Mouse (Mus musculus) ES-E14 (cell line): ENCODE results near the gene Prpf31. TPM values are rescaled to one million over a fixed set of nuclear protein-coding genes. Genes with fewer than 3 reads are reported as not detected.

Experiments used
- DNase-seq: peaks from one replicate; pipeline ENCODE4 v3.0.0-alpha.2; 2013; ENCODE audit warnings: low read depth, low spot score
- H3K27ac ChIP-seq: 2 replicates; pipeline ENCODE4 v1.5.1; 2012; ENCODE audit warnings: low read depth, mild to moderate bottlenecking, low read length, moderate library complexity, mixed read lengths; ENCODE audit not compliant: poor library complexity, insufficient read depth, severe bottlenecking
- H3K36me3 ChIP-seq: 2 replicates; pipeline ENCODE4 v1.6.1; 2012; ENCODE audit warnings: mild to moderate bottlenecking, low read length, moderate library complexity, mixed read lengths; ENCODE audit not compliant: control insufficient read depth, poor library complexity, insufficient read depth, severe bottlenecking
- H3K4me1 ChIP-seq, 2 experiments: fragments of 150-350 bp in 1 of 2; sonication (generic) in 1 of 2; 2 replicates each; pipeline ENCODE4 v1.6.1; 2012; ENCODE audit warnings: low read length in 2 of 2, mild to moderate bottlenecking in 1 of 2, mixed read lengths in 1 of 2; ENCODE audit not compliant: control insufficient read depth in 2 of 2, insufficient read depth in 2 of 2, poor library complexity in 1 of 2
- H3K4me3 ChIP-seq, 2 experiments: fragments of 150-350 bp in 1 of 2; sonication (generic) in 1 of 2; 2 replicates each; pipeline ENCODE4 v1.5.1; 2012; ENCODE audit warnings: low read length in 2 of 2, low read depth in 1 of 2, mild to moderate bottlenecking in 1 of 2, mixed read lengths in 1 of 2; ENCODE audit not compliant: insufficient read depth in 1 of 2, poor library complexity in 1 of 2, severe bottlenecking in 1 of 2
- H3K9ac ChIP-seq: 2 replicates; pipeline ENCODE4 v1.6.1; 2012; ENCODE audit warnings: low read depth, mild to moderate bottlenecking, low read length, mixed read lengths; ENCODE audit not compliant: poor library complexity, insufficient read depth, severe bottlenecking
- H3K9me3 ChIP-seq: fragments of 150-350 bp; sonication (generic); 2 replicates; pipeline ENCODE4 v1.6.1; 2012; ENCODE audit warnings: low read depth, mild to moderate bottlenecking, low read length; ENCODE audit not compliant: control insufficient read depth, insufficient read depth
- CHD2 ChIP-seq: IDR thresholded peaks from 2 replicates; pipeline ENCODE4 v1.6.1; 2014; ENCODE audit warnings: mild to moderate bottlenecking, low read depth, low read length, inconsistent platforms
- HCFC1 ChIP-seq: IDR thresholded peaks from 2 replicates; pipeline ENCODE4 v1.6.1; 2012; ENCODE audit warnings: low read length, inconsistent platforms, borderline replicate concordance; ENCODE audit not compliant: insufficient read depth
- MAFK ChIP-seq: IDR thresholded peaks from 2 replicates; pipeline ENCODE4 v1.6.1; 2014; ENCODE audit warnings: mild to moderate bottlenecking, low read depth, low read length, inconsistent platforms; ENCODE audit not compliant: insufficient read depth
- ZC3H11A ChIP-seq: IDR thresholded peaks from 2 replicates; pipeline ENCODE4 v1.6.1; 2012; ENCODE audit warnings: low read depth, mild to moderate bottlenecking, inconsistent platforms, low read length, borderline replicate concordance
- ZNF384 ChIP-seq: IDR thresholded peaks from 2 replicates; pipeline ENCODE4 v1.6.1; 2012; ENCODE audit warnings: low read depth, low read length, inconsistent platforms
- in situ Hi-C, 2 experiments: fragments of 600-800 bp; cut with MboI; formaldehyde crosslinking; loops; one replicate each; pipeline ENCODE4 v1.15.1; 2025; ENCODE audit warnings: low sequenced_read_pairs in 2 of 2, inconsistent platforms in 1 of 2; ENCODE audit not compliant: unreplicated experiment in 2 of 2
- total RNA-seq: library from RNA; depleted of rRNA; stranded (reverse); fragments of 300-350 nt; gene quantifications from 2 replicates; pipeline ENCODE4 v1.2.3, GENCODE M21; 2012

Gene Prpf31
- total RNA-seq, 1 experiment: 137 TPM

GRCm38 (mm10) chr7:3664524-3665214, 34.9 kb downstream of the Prpf31 start:
- Histone ChIP-seq H3K4me3 (peak overlapping the region; percentile 78 to 81), H3K27ac (no peak overlapping the region), H3K36me3 (peaks cover 24% of the 10 kb centered on the region), H3K9ac (peak overlapping the region; percentile 80), H3K4me1 (peaks cover 0 to 4% of the 10 kb centered on the region in 2 experiments; a peak in 2 of 4 replicates), H3K9me3 (no peaks in the 10 kb centered on the region)
- TF ChIP-seq MAFK (no peak), ZNF384 (peak; percentile 64)
- in situ Hi-C loops: no loop called here
- no peak for DNase-seq

GRCm38 (mm10) chr7:3665215-3666114, 35.7 kb downstream of the Prpf31 start, which contains the start of gene Leng1:
TSS of gene Leng1 (minus strand) at chr7:3665840.
- Histone ChIP-seq H3K4me3 (peak within 1 kb of the TSS; percentile 78 to 81), H3K9ac (peak within 1 kb of the TSS; percentile 80), H3K36me3 (peaks cover 18% of the 10 kb centered on the region), H3K4me1 (peaks cover 0 to 4% of the 10 kb centered on the region in 2 experiments; a peak in 2 of 4 replicates), H3K9me3 (no peaks in the 10 kb centered on the region), H3K27ac (no peak within 1 kb of the TSS)
- in situ Hi-C loops: no loop called here
- peak; percentile 98 for DNase-seq
- no peak for TF ChIP-seq ZC3H11A
- no peak for TF ChIP-seq MAFK
- TF ChIP-seq HCFC1: no peak
- peak; percentile 89 for TF ChIP-seq CHD2
- no peak for TF ChIP-seq ZNF384

GRCm38 (mm10) chr7:3666921-3667391, 37.2 kb downstream of the Prpf31 start:
- in situ Hi-C loops: no loop called here
- Histone ChIP-seq H3K9me3 (no peaks in the 10 kb centered on the region), H3K36me3 (peaks cover 6% of the 10 kb centered on the region; the same call in 1 of the 2 replicates), H3K27ac (0 out of 2 replicates have a peak overlapping the region, but pooled peaks have one; percentile 22), H3K4me1 (peaks cover 0 to 4% of the 10 kb centered on the region in 2 experiments; a peak in 2 of 4 replicates), H3K4me3 (peak overlapping the region; percentile 52 to 56), H3K9ac (peak overlapping the region; percentile 51; the same call in 1 of the 2 replicates)
- no peak for TF ChIP-seq MAFK
- no peak for TF ChIP-seq ZC3H11A
- TF ChIP-seq ZNF384: no peak
- TF ChIP-seq CHD2: no peak
- no peak for TF ChIP-seq HCFC1
- peak; percentile 45 for DNase-seq

GRCm38 (mm10) chr7:3674507-3675227, 44.9 kb downstream of the Prpf31 start:
- in situ Hi-C loops: no loop called here
- H3K9ac ChIP-seq: no peak overlapping the region
- no peaks in the 10 kb centered on the region for H3K9me3 ChIP-seq
- no peak overlapping the region for H3K27ac ChIP-seq
- TF ChIP-seq ZNF384 (no peak), MAFK (no peak), ZC3H11A (0 out of 2 replicates have a peak, but pooled peaks have one; percentile 34), HCFC1 (no peak)
- peaks cover 3% of the 10 kb centered on the region; the same call in 1 of the 2 replicates for H3K36me3 ChIP-seq
- H3K4me3 ChIP-seq: no peak overlapping the region
- peak; percentile 88 for DNase-seq
- peaks cover 0 to 6% of the 10 kb centered on the region in 2 experiments; a peak in 1 of 4 replicates for H3K4me1 ChIP-seq
